Mouse (Mus musculus) embryonic fibroblast, embryonic 13.5 days (primary cell): Measurements from ENCODE around the gene Ubtd2.

ENCODE experiments used
- CTCF ChIP-seq: IDR thresholded peaks from 2 replicates; pipeline ENCODE4 v1.5.1; 2011; ENCODE audit warnings: mild to moderate bottlenecking, control low read depth, low read length, moderate library complexity, borderline replicate concordance; ENCODE audit not compliant: insufficient read depth
- POLR2A ChIP-seq: IDR thresholded peaks from 2 replicates; pipeline ENCODE4 v1.6.1; 2011; ENCODE audit warnings: low read depth, mild to moderate bottlenecking, control low read depth, low read length, moderate library complexity

DNA sequence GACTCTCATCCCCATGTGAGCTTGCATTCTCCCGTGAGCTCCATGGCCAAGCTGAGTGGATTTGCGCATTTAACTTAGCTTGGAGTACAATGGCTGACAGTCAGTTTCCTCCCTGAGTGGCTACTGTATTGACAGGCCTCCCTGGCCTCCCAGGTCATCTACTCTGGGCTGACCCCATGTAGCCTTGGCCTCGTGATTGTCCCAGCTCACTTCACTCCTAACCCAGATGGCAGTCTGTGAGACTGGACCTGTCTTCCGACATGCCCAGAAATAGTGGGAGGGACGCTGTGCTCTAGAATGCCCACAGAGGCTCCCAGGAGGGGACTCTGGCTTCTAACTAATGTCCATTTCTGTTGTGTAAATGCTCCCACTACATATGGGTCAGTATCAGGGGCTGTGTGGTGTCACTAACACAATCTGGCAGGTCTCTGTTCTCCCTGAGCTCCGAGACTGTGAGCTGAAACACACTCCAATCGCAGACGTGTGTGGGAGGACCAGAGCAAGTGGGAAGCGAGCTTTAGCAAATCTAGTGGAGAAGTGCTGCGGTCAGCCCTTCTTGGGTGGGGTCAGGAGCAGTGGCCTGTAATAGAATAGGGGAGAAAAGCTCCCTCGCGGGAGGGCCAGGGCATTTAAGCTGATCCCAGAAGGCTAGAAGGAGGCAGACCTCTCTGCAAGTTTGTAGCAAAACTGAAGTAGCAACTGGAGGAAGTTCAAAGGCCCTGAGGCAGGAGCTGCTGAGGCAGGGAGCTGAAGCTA lies 105.0 kb downstream of the Ubtd2 start:
- TF ChIP-seq CTCF = no peak
- TF ChIP-seq POLR2A = no peak
